Mouse (Mus musculus) midbrain, embryonic 16.5 days (tissue): ENCODE measurements around the gene Nr4a1. TPM values are rescaled to one million over a fixed set of nuclear protein-coding genes. Genes with fewer than 3 reads are reported as not detected.

Experiments
- ATAC-seq: fragments of 200-750 bp; cut with Nextera tagmentation; 2 replicates; pipeline ENCODE4 v1.8.0; 2017; ENCODE audit warnings: moderate TSS enrichment
- H3K27ac ChIP-seq: fragments of 300-500 bp; sonication (generic); 2 replicates; pipeline ENCODE4 v1.5.1; 2014; ENCODE audit warnings: mild to moderate bottlenecking, low read length, mixed read lengths
- H3K27me3 ChIP-seq: fragments of 300-500 bp; sonication (generic); 2 replicates; pipeline ENCODE4 v1.6.1; 2014; ENCODE audit warnings: low read depth, low read length, mixed read lengths; ENCODE audit not compliant: control insufficient read depth, insufficient read depth
- H3K36me3 ChIP-seq: fragments of 300-500 bp; sonication (generic); 2 replicates; pipeline ENCODE4 v1.6.1; 2014; ENCODE audit warnings: mild to moderate bottlenecking, low read length, moderate library complexity, mixed read lengths; ENCODE audit not compliant: control insufficient read depth, insufficient read depth
- H3K4me1 ChIP-seq: fragments of 300-500 bp; sonication (generic); 2 replicates; pipeline ENCODE4 v1.6.1; 2014; ENCODE audit warnings: mild to moderate bottlenecking, low read length, mixed read lengths; ENCODE audit not compliant: control insufficient read depth, insufficient read depth
- H3K4me2 ChIP-seq: fragments of 300-500 bp; sonication (generic); 2 replicates; pipeline ENCODE4 v1.6.1; 2014; ENCODE audit warnings: mild to moderate bottlenecking, low read length, mixed read lengths
- H3K4me3 ChIP-seq: fragments of 300-500 bp; sonication (generic); 2 replicates; pipeline ENCODE4 v1.5.1; 2014; ENCODE audit warnings: low read depth, mild to moderate bottlenecking, low read length, moderate library complexity, mixed read lengths
- H3K9ac ChIP-seq: fragments of 300-500 bp; sonication (generic); 2 replicates; pipeline ENCODE4 v1.6.1; 2014; ENCODE audit warnings: low read depth, low read length, mixed read lengths
- H3K9me3 ChIP-seq: fragments of 300-500 bp; sonication (generic); replicated peaks from 2 replicates; pipeline ENCODE4 v1.6.1; 2014; ENCODE audit warnings: mild to moderate bottlenecking, low read length, mixed read lengths; ENCODE audit not compliant: control insufficient read depth, poor library complexity, severe bottlenecking
- WGBS: fragments of 180-500 bp; shearing (Covaris S2); extraction: QIAGEN DNeasy Blood & Tissue Kit; methylation state at CpG from one replicate; pipeline ENCODE4 v1.1.7; 2014; 5-methylcytosine and 5-hydroxymethylcytosine counted together
- polyA plus RNA-seq: library from polyadenylated mRNA; unstranded; fragments of >200 nt; fragmentation: Nextera tagmentation; extraction: Ambion mirVana; gene quantifications from 2 replicates; pipeline ENCODE4 v1.2.1, GENCODE M21; 2015

Nr4a1 gene
- polyA plus RNA-seq, 1 experiment from 2014 or later = 6.4 TPM

GRCm38 (mm10) chr15:101247155-101247498 is 6.9 kb upstream of the Nr4a1 start:
- H3K27ac ChIP-seq = no peak overlapping the region
- H3K9ac ChIP-seq = peak overlapping the region; percentile 75; the same call in 1 of the 2 replicates
- 95% methylated on average over 1 of the region's 1 CpGs for WGBS

GRCm38 (mm10) chr15:101248029-101248710 is 5.9 kb upstream of the Nr4a1 start:
- no peaks in the 10 kb centered on the region for H3K9me3 ChIP-seq
- no peaks in the 10 kb centered on the region for H3K36me3 ChIP-seq
- peaks cover 8% of the 10 kb centered on the region for H3K4me1 ChIP-seq
- no peak overlapping the region for H3K9ac ChIP-seq
- H3K27ac ChIP-seq = no peak overlapping the region
- H3K4me2 ChIP-seq = no peak overlapping the region
- no peak for ATAC-seq
- 74% methylated on average over 5 of the region's 5 CpGs for WGBS
- no peak overlapping the region for H3K4me3 ChIP-seq
- H3K27me3 ChIP-seq = no peaks in the 10 kb centered on the region

More at GRCm38 (mm10) chr15:101247155-101247498, 6.9 kb upstream of the Nr4a1 start:
- Histone ChIP-seq H3K4me2 (peak overlapping the region; percentile 82), H3K9me3 (no peaks in the 10 kb centered on the region), H3K4me3 (peak overlapping the region; percentile 60; the same call in 1 of the 2 replicates), H3K4me1 (peaks cover 8% of the 10 kb centered on the region), H3K36me3 (no peaks in the 10 kb centered on the region), H3K27me3 (no peaks in the 10 kb centered on the region)
- ATAC-seq = no peak

- no peak overlapping the region for H3K27ac ChIP-seq
- no peaks in the 10 kb centered on the region for H3K27me3 ChIP-seq
- no peak overlapping the region for H3K4me3 ChIP-seq
- H3K4me2 ChIP-seq = no peak overlapping the region
- H3K9ac ChIP-seq = no peak overlapping the region
- 79% methylated on average over 9 of the region's 9 CpGs for WGBS
- ATAC-seq = no peak
- H3K4me1 ChIP-seq = peaks cover 11% of the 10 kb centered on the region
- no peaks in the 10 kb centered on the region for H3K9me3 ChIP-seq
- H3K36me3 ChIP-seq = no peaks in the 10 kb centered on the region
These were observed 3.8 kb upstream of the Nr4a1 start for GRCm38 (mm10) chr15:101250220-101250800.

- no peak overlapping the region for H3K9ac ChIP-seq
- H3K36me3 ChIP-seq = no peaks in the 10 kb centered on the region
- ATAC-seq = no peak
- H3K4me2 ChIP-seq = no peak overlapping the region
- H3K27ac ChIP-seq = no peak overlapping the region
- WGBS = 86% methylated on average over 5 of the region's 5 CpGs
- no peaks in the 10 kb centered on the region for H3K27me3 ChIP-seq
- peaks cover 5% of the 10 kb centered on the region for H3K4me1 ChIP-seq
- H3K4me3 ChIP-seq = no peak overlapping the region
- no peaks in the 10 kb centered on the region for H3K9me3 ChIP-seq
These were observed 2.1 kb upstream of the Nr4a1 start for GRCm38 (mm10) chr15:101251930-101252329.

GRCm38 (mm10) chr15:101252614-101253013 is 1.5 kb upstream of the Nr4a1 start:
- H3K27ac ChIP-seq = no peak overlapping the region
- no peak overlapping the region for H3K9ac ChIP-seq
- no peaks in the 10 kb centered on the region for H3K36me3 ChIP-seq
- no peaks in the 10 kb centered on the region for H3K27me3 ChIP-seq
- H3K4me3 ChIP-seq = no peak overlapping the region
- H3K4me1 ChIP-seq = peaks cover 3% of the 10 kb centered on the region; the same call in 1 of the 2 replicates
- no peak overlapping the region for H3K4me2 ChIP-seq
- no peak for ATAC-seq
- 90% methylated on average over 6 of the region's 6 CpGs for WGBS
- H3K9me3 ChIP-seq = no peaks in the 10 kb centered on the region

GRCm38 (mm10) chr15:101253563-101253885 is 545 bp upstream of the Nr4a1 start:
- Histone ChIP-seq H3K9me3 (no peaks in the 10 kb centered on the region), H3K27ac (0 out of 2 replicates have a peak overlapping the region, but pooled peaks have one; percentile 45), H3K4me1 (peaks cover 3% of the 10 kb centered on the region; the same call in 1 of the 2 replicates), H3K4me3 (peak overlapping the region; percentile 71), H3K36me3 (no peaks in the 10 kb centered on the region), H3K9ac (peak overlapping the region; percentile 90), H3K27me3 (no peaks in the 10 kb centered on the region), H3K4me2 (peak overlapping the region; percentile 74)
- WGBS = 36% methylated on average over 3 of the region's 3 CpGs
- ATAC-seq = no peak

GRCm38 (mm10) chr15:101255842-101256462 is 1.9 kb downstream of the Nr4a1 start:
- 94% methylated on average over 7 of the region's 7 CpGs for WGBS
- no peak for ATAC-seq
- H3K27me3 ChIP-seq = no peaks in the 10 kb centered on the region
- H3K9me3 ChIP-seq = no peaks in the 10 kb centered on the region
- H3K9ac ChIP-seq = no peak overlapping the region
- no peak overlapping the region for H3K27ac ChIP-seq
- H3K4me2 ChIP-seq = no peak overlapping the region
- peaks cover 3% of the 10 kb centered on the region; the same call in 1 of the 2 replicates for H3K4me1 ChIP-seq
- no peaks in the 10 kb centered on the region for H3K36me3 ChIP-seq
- no peak overlapping the region for H3K4me3 ChIP-seq

GRCm38 (mm10) chr15:101256463-101257206 is 2.6 kb downstream of the Nr4a1 start:
- Histone ChIP-seq H3K4me1 (peaks cover 3% of the 10 kb centered on the region; the same call in 1 of the 2 replicates), H3K4me2 (no peak overlapping the region), H3K9ac (no peak overlapping the region), H3K36me3 (no peaks in the 10 kb centered on the region), H3K27ac (no peak overlapping the region), H3K4me3 (no peak overlapping the region), H3K9me3 (no peaks in the 10 kb centered on the region), H3K27me3 (no peaks in the 10 kb centered on the region)
- 86% methylated on average over 14 of the region's 14 CpGs for WGBS
- no peak for ATAC-seq
